Mouse (Mus musculus) natural killer cell, adult 2 months (primary cell): ENCODE measurements at regions not wholly inside any gene's neighbourhood (a gene's known extent, or its start where the extent isn't known, plus 50 kb on each side); places are given as distances from the start of the nearest gene placed in this dataset.

ENCODE experiments used
- DNase-seq, 2 experiments: peaks; one replicate each; pipeline ENCODE4 v3.0.0; 2022; ENCODE audit warnings: low spot score in 2 of 2

DNA sequence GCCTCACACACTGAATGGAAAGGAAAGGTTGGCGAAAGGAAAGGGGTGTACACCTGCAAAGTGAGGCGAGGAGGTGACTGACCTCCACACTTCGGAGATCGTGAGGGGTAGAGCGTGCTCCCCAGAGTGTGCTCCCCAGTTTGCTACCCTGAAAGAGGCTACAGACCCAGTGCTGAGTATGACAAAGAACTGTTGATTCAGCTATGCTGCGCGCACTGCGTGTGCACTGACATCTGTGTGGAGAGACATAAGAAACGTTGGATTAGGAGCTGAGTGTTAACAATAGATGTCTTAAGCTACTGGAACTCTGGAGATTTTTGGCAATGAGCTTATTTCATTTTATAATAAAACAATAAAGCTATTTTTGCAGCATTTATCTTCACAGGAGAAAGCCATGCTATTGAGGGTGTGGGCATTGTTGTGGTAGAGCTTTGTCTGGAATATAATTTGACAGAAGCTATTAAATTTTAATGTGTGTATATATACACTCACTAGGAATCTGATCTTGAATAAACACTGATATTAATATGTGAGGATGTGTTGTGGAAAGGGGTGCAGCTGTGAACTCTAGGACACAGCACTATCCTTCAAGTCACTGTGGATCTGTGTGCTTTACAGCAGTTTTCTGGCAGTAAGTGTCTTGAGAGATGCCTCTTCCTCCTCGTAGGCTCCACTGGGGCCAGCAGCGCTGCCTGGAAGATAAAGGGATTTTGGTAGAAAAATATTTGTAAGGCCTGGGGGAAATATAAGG is 271.2 kb upstream of the Zfp637 start:
- DNase-seq, result no peak

- no peak for DNase-seq
These were observed 270.6 kb upstream of the Zfp637 start for GRCm38 (mm10) chr6:117570346-117570745.

DNA sequence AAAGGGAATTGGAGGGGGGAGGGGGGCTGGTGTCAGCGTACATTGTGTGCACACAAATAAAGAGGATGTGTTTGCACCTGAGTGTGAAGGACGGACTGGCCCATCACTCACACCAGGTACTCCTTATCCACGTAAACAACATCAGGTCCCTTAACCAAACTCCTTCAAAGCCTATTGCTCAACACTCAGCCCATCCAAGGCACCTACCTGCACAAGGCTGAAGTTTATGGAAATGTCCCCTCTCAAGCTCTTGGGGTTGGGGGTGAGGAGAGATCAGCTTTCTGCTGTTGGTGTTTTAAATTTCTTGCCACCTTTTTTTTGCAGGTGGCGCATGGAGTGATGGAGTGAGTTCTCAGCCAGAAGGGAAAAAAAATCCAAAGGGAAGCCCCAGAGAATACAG is 270.2 kb upstream of the Zfp637 start:
- DNase-seq, result no peak

DNA sequence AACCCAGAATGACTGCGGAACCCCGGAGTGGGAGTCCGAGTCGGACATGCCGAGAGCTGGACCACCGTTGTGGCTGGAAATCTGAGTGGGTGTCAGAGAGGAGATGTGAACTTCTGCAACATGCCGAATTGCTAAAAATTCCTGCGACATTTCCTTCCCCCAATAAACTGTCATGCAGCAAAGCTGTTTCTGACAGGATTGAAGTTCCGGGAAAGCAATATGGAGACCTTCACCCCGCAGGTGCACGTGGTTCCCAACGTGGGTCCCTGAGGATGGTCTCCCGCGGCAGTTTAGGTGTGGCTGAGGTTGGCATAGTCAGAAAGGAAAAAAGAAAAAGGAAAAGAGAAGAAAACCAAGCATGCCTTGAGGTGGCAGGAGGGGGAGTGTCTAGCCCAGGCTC is 269.0 kb upstream of the Zfp637 start:
- DNase-seq, result no peak

- no peak for DNase-seq
These were observed 267.6 kb upstream of the Zfp637 start for GRCm38 (mm10) chr6:117573371-117573770.

DNA sequence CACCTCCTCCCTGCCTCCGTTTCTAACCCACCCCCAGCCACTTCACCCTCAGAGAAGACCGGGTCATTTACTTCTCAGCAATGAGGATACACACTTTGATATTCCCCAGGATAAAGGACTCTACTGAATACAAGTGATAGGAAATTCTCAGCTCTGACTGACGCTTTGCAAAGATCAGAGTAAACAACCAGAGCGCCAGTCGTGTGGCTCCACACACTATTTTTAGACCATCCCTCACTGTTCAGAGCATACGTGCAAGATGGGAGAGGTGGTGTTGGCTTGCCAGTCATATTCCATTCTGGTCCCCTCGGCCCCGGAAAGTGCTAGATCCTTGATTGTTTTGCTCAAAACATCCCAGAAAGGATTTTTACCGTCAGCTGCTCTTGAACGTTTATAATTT is 266.8 kb upstream of the Zfp637 start:
- DNase-seq, result no peak

- DNase-seq, result no peak
These were observed 265.9 kb upstream of the Zfp637 start for GRCm38 (mm10) chr6:117575057-117575456.

DNA sequence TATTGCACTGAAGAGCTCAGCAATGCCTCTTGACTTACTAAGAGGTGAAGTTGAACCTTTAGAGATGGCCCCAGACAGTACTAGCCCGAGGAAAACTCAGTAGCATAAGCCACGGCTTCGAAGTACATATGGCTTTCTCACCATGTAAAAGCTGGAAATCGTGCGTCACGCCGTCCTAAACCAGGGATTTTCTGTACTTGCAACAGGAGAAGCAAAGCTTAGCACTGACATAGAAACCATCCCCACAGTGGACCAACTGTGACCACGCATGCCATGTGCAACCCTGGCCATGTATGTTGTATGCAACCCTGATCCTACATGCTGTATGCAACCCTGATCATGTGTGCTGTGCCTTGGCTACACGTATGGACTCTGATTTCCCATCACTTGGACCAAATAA is 265.0 kb upstream of the Zfp637 start:
- DNase-seq, result no peak

DNA sequence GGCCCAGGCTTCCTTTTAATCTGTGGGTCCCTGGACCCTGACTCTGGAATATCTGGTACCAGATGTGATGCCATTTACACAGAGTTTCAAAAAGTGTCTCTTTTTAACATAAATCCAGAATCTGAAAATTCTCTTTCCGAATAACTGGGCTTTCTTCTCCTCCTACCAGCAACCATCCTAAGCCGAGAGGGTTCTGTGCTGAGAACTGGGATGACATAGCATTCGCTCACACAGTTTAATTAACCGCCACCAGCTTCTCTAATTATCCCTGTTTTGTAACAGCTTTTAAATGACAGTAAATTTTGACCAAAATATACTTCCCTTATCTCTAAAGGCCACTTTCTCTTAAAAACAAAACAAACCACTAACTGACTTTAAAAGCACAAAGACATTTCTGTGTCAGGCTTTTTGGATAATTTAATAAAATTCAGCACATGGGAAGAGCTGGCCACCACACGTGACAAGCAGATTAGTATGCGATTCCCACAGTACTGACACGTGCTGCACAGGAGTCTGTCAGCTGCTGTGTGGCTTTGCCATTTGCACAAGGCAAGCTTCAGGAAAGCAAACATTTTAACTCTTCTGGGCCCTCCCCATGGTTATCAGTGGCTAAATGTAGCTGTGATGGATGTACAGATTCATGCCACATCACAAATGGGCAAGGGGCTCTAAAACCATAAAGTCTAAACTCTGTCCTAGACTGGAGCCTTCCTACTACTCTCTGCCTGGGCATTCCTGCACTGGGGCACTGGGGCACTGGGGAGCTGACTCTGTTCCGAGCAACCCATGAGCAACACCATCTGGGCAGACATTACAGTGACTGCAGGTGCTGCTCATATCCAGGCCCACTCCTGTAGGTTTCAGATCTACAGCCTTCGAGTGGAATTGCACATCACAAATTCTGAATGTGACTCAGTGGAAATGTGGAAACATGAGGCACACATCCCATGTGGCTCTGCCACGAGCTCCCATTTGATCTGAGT is 263.1 kb upstream of the Zfp637 start:
- no peak for DNase-seq

- no peak for DNase-seq
These were observed 260.0 kb upstream of the Zfp637 start for GRCm38 (mm10) chr6:117580951-117581350.

DNA sequence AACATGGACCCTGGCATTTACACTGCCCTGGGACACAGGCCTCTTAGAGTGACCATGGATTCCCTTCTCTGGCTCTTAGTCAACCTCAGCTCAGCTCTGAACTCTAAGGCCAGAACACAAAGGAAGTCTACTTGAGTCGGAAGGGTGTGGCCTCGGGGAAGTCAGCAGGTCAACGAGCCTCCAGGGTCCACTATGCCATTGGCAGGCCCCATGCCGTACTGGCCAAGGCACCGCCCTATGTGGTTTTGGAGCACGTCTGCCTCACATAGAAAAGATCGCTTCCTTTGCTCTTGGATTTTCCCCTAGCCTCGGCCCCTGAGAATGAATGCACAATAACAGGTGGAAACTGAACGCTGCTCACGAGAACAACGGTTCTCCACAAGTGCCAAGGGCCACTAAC is 257.9 kb upstream of the Zfp637 start:
- DNase-seq, result no peak

GRCm38 (mm10) chr6:117584563-117584962 is 256.4 kb upstream of the Zfp637 start:
- DNase-seq, result no peak

- no peak for DNase-seq
These were observed 244.7 kb upstream of the Zfp637 start for GRCm38 (mm10) chr6:117596166-117596840.

GRCm38 (mm10) chr6:117604834-117605233 is 236.1 kb upstream of the Zfp637 start:
- no peak for DNase-seq

DNA sequence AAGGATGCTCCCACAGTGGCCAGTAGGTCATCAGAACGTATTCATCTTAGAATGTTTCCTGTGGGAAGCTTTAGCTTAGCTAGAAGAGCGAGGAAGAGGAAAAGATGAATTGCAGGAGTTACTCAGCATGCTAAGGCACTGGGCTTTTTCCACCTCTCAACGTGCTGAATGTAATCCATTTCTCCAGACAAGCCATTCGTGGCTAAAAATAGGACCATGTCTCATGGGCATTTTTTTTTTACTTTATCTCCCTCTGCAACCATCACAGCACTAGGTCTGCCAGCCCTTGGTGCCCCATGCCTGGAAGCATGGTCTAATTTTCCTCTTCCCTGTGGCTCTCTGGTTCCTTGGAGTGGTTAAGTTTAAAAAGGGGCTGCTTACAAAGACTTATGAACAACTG is 235.3 kb upstream of the Zfp637 start:
- DNase-seq, result no peak

DNA sequence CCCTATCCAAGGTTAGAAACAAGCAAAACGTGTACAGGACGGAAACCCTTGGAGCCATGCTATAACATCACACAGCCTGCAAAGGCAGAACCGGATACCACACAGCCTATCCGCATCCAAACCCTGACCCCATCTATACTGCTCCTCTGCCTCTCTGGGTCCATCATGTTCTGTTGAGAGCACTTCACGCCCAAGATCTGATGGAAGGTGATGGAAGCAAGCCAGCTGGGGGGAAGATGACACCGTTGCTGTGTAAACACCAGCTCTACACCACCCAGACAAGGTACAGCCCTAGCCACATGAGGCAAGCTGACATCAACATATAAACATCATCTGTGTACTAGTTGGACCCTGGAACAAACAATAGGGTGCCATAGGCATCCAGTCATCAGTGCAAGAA is 234.8 kb upstream of the Zfp637 start:
- no peak for DNase-seq

DNA sequence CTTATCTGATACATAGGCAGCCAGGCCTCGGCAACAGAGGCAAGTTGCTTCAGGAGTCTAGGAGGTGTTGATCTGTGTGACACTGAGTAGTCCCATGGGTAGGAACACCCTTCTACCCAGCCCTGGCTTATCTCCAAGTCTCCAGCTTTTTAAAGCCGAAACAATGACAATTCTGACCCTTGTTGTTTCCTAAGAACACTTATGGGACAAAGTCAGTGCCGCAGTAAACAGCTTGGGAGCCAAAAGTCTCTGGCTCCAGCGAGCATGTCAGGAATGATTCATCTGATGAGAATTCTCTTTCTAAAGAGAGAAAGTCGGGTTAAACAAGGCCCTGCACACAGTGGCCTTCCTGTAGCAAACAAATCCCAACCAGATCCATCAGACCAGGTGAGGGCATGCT is 234.0 kb upstream of the Zfp637 start:
- no peak for DNase-seq

- no peak for DNase-seq
These were observed 231.2 kb upstream of the Zfp637 start for GRCm38 (mm10) chr6:117609476-117610404.

GRCm38 (mm10) chr6:117611281-117611680 is 229.7 kb upstream of the Zfp637 start:
- DNase-seq, result no peak

GRCm38 (mm10) chr6:117611965-117612364 is 229.0 kb upstream of the Zfp637 start:
- no peak for DNase-seq

DNA sequence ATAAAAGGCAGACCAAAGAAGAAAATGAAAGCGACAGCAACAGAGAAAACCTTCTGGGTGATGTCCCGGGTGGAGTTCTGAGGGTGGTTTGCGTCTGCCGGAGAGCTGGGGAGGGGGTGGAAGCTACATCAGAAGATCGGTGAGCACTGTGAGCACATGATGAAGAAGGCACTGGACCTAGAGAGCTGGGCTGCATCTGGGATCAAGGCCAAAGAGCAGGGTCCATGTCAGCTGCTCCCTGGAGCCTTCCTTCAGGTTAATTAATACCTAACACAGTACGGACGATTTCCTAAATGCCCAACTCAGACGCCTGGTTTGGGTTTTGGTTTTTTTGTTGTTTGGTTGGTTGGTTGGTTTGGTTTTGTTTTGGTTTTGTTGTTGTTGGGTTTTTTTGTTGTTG is 228.6 kb upstream of the Zfp637 start:
- DNase-seq, result no peak
